Mouse (Mus musculus) heart, postnatal 0 days (tissue): ENCODE measurements around the gene Selp.

Experiments
- CTCF ChIP-seq: IDR thresholded peaks from 2 replicates; pipeline ENCODE4 v1.5.1; 2016; ENCODE audit warnings: antibody characterized with exemption, control low read depth, low read depth
- EP300 ChIP-seq: IDR thresholded peaks from 2 replicates; pipeline ENCODE4 v1.6.1; 2016; ENCODE audit warnings: antibody characterized with exemption, low read depth

DNA sequence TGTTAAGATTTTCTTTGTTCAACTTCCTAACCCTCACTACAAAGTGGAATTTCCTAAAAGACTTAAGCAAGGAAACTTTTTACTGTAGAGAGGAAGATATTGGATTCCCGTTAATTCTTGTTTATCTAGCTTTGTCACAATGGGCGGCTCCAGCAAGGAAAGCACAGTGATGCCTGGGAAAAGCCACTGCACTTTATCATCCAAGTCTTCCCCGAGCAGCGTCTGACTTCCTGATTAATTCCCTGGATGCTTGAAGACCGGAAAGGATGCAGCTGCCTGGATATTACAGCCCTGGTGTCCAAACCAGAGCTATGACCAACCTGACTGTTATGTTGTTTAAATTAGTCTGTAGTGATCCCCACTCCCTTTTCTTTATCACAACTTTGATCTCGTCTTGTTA lies 18.3 kb upstream of the Selp start:
- no peak for TF ChIP-seq CTCF
- TF ChIP-seq EP300 = no peak
